Mouse (Mus musculus): ENCODE results near the gene Msi2.
A peak's percentile ranks its signal among the peaks of the same experiment; 100 is the strongest.

DNA sequence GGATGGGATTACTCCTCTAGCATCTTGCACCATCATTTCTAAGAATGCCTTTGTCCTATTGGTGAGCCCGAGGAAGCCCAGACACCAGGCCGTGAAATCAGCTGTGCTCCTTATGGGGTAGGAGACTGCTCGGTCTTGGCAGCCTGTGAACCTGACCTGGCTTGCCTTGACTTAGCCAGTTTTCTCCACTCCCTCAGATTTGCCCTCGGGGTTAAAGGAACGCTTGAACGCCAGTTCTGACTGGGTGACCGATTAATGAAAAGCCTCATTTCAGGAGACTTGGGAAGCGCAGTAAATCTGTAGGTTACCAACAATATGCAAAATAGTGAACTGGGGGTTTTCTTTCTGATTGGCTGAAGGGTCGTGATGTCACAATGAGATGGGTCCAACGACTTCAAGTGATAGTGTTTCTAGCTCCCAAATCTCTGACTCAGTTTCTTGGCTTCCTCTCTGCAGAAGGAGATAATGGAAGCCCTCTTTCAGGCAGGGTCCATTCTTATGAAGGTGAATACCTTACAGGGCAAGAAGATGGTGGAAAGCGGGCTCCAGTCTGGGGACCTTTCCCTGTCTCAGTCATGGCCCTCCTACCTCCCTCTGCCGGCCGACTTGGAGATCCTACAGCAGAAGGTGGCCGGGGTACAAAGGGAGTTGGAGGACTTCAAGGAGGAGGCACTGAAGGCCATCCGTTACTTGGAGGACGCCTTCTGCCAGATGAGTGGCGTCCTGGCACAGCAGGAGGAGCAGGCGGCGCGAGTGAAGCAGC lies 424.5 kb downstream of the Msi2 start, which contains the start of gene Ccdc182:
- TF ChIP-seq POLR2A (IDR thresholded peaks at IDR 0.05; ENCODE audit: control insufficient read depth, low read depth, low read length) (peak; percentile 31), CTCF (IDR thresholded peaks at IDR 0.05; ENCODE audit: control insufficient read depth, insufficient read depth, insufficient replicate concordance, low read depth, low read length) (peak; percentile 24; the same call in 1 of the 2 replicates)
